Mouse (Mus musculus): ENCODE results near the gene Scgb2b7. TPM values are rescaled to one million over a fixed set of nuclear protein-coding genes. Genes with fewer than 3 reads are reported as not detected.
"Not testable (repeated sequence)": the region's sequence is repeated elsewhere in the genome, so short reads cannot be mapped to it uniquely, and the experiment has no call there.

The Scgb2b7 gene
- polyA plus RNA-seq (2012; rRNA removed) (not detected in 2 replicates), polyA plus RNA-seq (2014; fragmentation: Nextera tagmentation; extraction: Ambion mirVana) (not detected in 2 replicates)

GRCm38 (mm10) chr7:31705657-31706056 lies at the start of gene Scgb2b7:
Gene Scgb2b7 (minus strand): TSS chr7:31705757.
- not testable (repeated sequence) for H3K36me3 ChIP-seq (ENCODE audit: control insufficient read depth, insufficient read depth, low read length); H3K27ac ChIP-seq (replicated peaks; ENCODE audit: low read depth, low read length); H3K9ac ChIP-seq (ENCODE audit: low read depth, low read length, severe bottlenecking); H3K4me3 ChIP-seq (replicated peaks; ENCODE audit: low read length); H3K27me3 ChIP-seq (ENCODE audit: control insufficient read depth, insufficient read depth, low read length); H3K9me3 ChIP-seq (ENCODE audit: control insufficient read depth, low read length); DNase-seq (ENCODE audit: low spot score); ATAC-seq (ENCODE audit: low FRiP score, low read depth); H3K4me1 ChIP-seq (ENCODE audit: control insufficient read depth, insufficient read depth, low read length); H3K4me2 ChIP-seq (replicated peaks; ENCODE audit: low read depth, low read length, severe bottlenecking)

DNA sequence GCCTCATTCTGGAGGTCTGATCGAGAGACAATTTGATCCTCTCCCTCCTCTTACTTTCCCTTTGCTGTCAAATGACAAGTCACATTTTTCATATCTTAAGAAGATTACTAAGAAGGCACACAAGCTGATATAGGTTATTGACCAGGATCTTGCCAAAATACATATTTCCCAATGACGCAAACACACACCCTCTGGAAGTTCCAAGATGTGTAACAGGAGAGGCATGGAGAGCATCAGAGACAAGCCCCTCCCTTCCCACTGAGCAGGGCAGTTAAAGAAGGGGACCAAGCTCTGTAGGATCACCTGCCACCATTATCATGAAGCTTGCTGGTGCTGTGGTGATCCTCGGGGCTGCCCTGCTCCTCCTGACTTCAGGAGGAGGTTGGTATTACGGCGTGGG lies 6.8 kb upstream of the Scgb2b7 start, which contains the start of gene Scgb1b7:
TSS of gene Scgb1b7 (plus strand) at position 301 of the 400 bp plus-strand sequence.
- ATAC-seq (ENCODE audit: low FRiP score, low read depth): not testable (repeated sequence)

More for the DNA sequence above, 6.8 kb upstream of the Scgb2b7 start, which contains the start of gene Scgb1b7:
- H3K4me3 ChIP-seq (replicated peaks; ENCODE audit: low read length); H3K9me3 ChIP-seq (ENCODE audit: control insufficient read depth, low read length); DNase-seq (ENCODE audit: low spot score); H3K4me2 ChIP-seq (replicated peaks; ENCODE audit: low read depth, low read length, severe bottlenecking); H3K27me3 ChIP-seq (ENCODE audit: control insufficient read depth, insufficient read depth, low read length); H3K36me3 ChIP-seq (ENCODE audit: control insufficient read depth, insufficient read depth, low read length); H3K9ac ChIP-seq (ENCODE audit: low read depth, low read length, severe bottlenecking); H3K4me1 ChIP-seq (ENCODE audit: control insufficient read depth, insufficient read depth, low read length); H3K27ac ChIP-seq (replicated peaks; ENCODE audit: low read depth, low read length): not testable (repeated sequence)
- 94% methylated on average over 3 of the region's 5 CpGs for WGBS

Other genes starting within 250 kb of the Scgb2b7 start
- gene Scgb1b7, start 6.9 kb upstream of the Scgb2b7 start, polyA plus RNA-seq (2012; rRNA removed): not detected in 2 replicates
- gene Scgb1b7, start 6.9 kb upstream of the Scgb2b7 start, polyA plus RNA-seq (2014; fragmentation: Nextera tagmentation; extraction: Ambion mirVana): not detected in 2 replicates